Mouse (Mus musculus): Measurements from ENCODE around the gene Cntnap5b.

Gene Cntnap5b

DNA sequence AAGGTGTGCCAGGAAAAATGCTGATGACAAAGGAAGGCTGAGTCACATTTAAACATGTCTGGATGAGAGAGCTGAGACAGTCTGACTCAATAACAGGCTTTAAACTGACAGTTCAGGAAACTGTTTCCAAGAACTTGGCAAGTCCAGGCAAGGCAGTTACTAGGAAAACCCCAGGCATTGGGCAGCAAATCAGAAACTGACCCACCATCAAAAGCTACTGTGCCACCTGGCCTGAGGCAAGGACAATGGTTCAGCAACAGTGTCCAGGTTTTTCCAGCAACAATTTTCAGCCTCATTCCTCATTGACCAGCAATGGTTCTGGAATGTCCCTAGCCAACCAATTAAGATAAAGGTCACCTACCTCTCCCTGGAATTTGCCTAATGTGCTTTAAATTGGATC, 399.0 kb downstream of the Cntnap5b start:
- no peak for DNase-seq (ENCODE audit: low read depth, low spot score)

DNA sequence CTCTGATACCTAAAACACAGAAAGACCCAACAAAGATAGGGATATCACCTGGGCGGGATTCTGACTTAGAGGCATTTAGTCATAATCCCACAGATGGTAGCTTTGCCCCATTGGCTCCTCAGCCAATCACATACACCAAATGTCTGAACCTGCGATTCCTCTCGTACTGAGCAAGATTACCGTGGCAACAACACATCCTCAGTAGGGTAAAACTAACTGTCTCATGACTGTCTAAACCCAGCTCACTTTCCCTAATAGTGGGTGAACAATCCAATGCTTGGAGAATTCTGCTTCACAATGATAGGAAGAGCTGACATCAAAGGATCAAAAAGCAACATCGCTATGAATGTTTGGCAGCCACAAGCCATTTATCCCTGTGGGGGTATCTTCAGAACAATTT, 407.5 kb downstream of the Cntnap5b start:
- DNase-seq (ENCODE audit: low read depth, low spot score), result peak; percentile 98

DNA sequence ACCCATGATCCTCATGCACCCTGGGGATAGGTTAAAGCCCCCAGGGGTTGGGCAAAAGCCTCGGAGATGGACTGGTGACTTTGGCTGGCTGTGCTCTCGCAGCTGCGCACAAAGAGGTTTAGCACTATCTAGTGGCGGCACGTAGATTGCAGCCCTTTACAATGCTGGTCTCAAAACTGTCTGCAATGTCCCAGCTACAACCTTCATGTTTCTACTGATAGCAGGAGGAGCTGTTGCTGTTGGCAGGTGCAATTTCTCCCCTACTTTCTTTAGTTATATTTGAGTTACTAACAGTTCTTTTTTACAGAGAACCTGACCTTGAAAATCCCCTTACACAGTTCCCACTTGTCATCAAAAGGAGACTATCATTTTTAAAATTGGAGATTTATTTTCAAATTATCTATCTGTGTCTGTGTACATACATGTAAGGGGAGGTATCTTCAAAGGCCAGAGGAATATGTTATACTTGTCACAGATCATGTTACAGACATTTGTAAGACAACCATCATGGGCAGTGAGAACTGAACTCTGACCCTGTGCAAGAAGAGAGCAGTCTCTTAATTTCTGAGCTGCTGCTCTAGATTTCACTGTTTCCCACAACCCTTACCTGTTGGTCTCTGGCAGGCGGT, 459.5 kb downstream of the Cntnap5b start:
- DNase-seq (ENCODE audit: low read depth, low spot score), result no peak

DNA sequence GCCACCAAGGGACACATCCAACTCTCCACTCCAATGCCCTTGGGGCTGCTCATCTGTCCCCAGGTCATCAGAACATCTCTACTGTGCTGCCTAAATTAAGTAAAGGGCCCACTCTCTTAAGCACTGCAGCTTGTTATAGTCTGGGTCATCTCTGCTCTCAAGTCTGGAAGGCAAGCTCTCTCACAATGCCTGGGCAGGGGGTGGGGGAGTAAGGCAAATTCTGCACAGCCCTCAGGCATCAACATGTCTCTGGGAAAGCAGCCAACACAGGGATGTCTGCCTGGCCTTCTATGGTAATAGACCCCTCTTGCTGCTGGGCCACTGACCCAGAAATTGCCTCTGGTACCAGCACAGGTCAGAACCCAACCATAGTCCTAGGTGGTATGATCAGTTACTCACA, 479.4 kb downstream of the Cntnap5b start:
- no peak for DNase-seq (ENCODE audit: low read depth, low spot score)

DNA sequence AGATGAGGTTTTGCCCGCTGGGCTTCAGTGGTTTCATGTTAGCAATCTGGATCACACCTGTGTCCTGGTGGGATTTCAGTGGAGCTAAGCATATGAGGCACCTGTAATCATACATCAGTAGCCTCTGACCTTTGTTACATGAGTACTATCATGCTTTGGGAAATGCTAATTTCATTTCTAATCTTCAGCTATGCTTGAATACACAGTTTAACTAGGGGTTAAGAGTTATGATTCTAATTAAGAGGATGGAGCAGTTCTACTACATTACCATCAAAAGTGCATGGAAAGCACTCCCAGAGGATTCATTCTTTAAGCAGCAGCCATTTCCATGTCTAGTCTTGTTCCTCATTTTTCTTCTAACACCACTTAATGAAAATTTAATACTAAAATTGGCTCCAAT, 538.1 kb downstream of the Cntnap5b start:
- DNase-seq (ENCODE audit: low read depth, low spot score), result no peak

DNA sequence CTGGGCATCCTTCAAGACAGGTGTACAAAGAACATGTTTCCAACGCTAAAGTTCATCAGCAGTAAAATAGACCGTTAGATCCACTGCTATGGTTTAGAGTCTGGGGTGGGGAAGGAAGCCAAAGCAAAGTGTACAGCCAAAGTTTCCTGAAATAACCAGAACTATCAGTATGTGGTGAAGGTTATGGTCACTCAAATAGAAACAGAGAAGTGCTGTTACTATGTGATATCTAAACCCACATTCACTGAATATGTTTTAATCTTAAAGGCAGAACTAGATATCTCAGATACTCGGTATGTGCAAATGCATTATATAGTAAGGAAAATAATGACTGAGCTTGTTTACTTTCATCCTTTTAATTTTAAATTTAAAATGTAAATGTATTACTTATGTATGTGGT, 558.5 kb downstream of the Cntnap5b start:
- no peak for DNase-seq (ENCODE audit: low read depth, low spot score)

DNA sequence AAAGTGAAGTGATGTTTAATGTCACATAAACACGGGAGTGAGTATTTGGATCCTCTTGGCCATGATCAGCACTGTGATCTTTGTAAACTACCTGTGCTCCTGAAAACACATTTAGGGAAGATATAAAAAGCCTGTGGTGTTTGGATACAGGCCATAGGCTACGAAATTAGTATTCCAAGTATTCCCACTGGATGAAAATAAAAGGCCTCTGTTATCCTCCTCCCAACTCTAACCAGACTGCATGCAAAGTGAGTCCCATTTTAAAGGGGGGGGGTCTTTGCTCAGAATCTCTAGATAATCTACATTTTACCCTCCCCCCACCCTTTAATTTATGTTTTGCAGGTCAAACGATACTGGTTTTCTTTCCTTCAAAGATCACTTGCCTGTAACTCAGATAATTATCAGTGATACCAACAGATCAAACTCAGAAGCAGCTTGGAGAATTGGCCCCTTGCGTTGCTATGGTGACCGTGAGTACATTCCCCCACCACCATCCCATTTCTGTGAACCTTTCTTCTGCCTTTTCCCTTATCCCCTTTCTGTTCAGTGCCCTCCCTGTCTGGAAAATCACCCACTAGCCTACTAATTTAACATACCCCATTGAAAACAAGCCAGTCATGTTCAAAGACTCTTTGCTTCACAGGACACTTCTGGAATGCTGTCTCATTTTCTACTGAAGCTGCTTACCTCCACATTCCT, 597.0 kb downstream of the Cntnap5b start:
- peak; percentile 1 for DNase-seq (ENCODE audit: low read depth, low spot score)

DNA sequence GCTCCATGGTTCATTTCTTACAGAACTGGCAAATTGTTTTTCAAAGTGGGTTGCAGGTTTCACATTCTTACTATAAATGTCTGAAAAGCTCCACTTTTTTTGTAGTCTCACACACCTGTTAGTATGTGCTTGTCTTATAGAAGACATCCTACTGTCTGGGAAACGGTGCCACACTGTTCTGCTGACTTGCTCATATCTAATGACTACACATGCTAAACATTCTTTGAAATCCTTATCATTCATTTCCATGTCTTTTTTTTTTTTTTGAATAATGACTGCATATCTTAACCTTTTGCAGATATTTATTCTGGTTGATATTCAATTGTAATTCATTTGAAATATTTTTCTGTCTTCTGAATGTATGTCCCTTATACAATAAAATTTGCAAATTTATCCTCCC, 613.7 kb downstream of the Cntnap5b start:
- DNase-seq (ENCODE audit: low read depth, low spot score), result no peak

DNA sequence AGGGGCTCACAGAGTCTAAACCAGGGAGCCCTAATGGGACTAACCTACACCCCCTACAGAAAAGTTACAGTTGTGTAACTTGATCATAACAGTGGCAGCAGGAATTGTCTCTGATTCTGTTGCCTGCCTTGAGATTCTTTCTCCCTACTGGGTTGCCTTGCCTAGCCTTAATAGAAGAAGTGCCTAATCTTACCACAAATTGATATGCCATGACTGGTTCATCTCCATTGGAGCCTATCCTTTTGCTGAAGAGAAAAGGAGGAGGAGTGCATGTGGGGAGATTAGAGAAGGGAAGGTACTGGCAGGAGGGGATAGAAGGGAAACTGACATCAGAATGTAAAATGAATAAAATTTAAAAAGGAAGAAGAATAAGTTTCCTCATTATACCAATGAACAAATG, 621.5 kb downstream of the Cntnap5b start:
- DNase-seq (ENCODE audit: low read depth, low spot score), result no peak

DNA sequence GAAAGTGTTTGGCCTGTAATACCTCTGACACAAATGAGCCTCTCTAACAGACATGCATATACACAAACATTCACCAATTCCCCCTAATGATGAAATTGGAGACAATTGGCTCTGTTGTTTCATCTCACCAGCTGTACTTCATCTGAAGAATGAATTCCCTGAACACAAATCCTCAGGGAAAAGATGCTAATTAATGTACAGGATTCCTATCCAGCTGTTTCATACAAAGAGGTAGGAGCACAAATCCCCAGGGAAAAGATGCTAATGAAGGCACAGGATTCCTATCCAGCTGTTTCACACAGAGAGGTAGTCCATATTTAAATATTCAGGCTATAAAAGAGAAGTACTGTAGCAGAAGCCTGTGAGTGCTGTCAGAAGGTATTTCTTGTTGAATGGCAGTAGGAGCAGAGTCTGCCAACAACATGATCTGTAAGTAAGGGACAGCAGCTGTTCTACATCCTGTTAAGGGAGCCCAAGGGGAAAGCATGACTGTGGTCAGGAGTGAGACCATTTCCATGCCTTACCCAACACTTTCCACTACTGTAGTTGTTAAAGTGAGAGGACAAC, 644.2 kb downstream of the Cntnap5b start:
- DNase-seq (ENCODE audit: low read depth, low spot score), result peak; percentile 30

DNA sequence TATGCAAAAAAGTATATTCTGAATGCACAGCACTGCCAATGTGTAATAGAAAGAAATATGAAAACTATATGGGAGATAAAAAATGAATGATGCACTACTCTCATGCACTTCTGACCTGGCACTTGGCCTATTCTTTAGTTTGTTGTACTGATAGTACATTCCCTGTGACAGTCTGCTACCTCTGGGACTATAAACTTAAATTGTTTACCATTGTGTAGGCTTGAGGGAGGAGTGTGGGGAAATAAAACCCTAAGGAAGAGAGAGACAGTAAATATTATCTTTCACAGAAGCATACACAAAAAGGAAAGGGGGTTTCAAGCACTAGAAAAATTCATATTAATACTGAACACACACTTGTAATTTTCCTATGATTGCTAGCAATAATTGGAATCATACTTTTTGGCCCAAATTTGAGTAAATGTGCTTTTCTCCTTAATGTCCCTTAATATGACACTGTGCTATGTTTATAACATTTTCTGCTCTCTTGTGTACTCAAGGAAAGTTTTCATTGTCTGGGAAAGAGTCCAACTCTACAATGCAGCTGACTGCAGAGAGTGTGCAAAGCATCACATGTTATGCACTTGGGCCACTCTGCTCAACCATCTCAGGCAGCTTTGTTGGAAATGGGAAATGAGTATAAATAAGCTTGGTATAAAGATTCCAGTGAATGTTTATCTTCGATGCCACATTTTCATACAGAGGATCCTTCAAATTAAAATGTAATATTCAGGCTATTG, 657.6 kb downstream of the Cntnap5b start:
- DNase-seq (ENCODE audit: low read depth, low spot score), result no peak

DNA sequence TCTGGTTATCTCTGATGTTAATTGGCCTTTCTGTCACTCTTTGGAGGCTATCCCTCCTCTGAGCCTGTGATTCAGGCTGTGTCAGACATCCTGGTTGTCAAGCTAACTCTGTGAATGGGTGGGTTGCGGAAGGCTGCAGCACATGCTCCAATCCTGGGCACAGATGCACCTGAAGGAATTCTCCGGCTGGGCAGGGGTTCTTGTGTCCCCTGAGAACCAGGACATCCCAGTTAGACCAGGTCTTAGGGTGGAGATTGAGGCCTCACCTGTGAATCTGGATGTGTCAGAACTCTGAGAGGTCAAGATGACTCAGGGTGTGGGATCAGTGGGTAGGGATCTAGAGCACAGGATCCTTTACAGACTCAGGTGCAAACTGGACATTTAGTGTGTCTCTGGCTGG, 691.3 kb downstream of the Cntnap5b start:
- DNase-seq (ENCODE audit: low read depth, low spot score), result no peak

DNA sequence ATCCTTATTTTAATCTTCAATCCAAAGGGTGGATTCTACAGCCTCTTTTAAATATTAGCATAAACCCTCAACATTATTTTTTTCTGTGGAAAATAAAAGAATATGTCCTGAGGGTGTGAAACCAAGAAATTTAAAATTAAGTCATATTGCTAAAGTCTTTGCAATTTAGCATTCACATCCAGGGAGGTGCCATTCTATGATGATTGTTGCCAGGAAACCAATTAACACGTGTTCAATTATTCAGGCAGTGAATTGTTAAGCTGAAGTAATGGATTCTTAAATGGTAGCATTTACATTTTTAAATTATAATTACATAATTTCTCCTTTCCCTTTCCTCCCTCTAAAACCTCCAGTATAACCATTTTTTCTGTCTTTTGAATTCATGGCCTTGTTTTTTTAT, 692.7 kb downstream of the Cntnap5b start:
- DNase-seq (ENCODE audit: low read depth, low spot score), result no peak

DNA sequence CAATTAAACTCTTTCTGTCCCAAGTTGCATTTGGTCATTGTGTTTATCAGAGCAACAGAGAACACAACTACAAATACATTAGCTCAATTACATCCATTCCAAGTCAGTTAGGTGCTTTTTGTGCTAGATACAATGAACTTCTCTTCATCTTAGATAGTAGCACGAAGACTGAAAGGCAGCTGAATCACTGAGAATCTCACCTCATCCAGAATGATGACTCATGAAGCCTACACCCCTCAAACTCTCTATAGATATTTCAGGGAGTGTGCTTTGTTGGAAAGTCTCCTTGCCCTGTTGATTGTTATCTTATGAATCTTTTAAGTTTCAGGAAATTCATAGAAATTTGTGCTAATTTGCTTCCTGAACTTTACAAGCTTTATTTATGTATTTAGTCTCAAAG, 695.0 kb downstream of the Cntnap5b start:
- no peak for DNase-seq (ENCODE audit: low read depth, low spot score)

DNA sequence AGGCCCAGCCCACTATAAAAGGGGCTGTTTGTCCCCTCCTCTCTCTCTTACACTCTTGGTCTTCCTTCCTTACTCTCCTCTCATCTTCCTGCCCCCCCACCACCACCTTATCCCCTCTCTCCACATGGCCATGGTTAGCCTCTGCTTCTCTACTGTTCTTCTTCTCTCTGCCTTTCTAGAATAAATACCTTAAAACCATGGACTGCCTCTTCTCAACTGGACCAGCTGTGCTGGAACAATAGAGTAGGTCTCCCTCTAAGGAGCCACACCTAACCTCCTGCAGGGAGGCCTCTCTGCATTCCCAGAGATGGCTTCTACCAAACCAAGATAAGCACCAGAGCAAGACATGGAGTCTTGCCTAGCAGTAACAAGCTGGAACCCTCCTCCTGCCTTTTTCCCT, 737.3 kb downstream of the Cntnap5b start:
- peak; percentile 71 for DNase-seq (ENCODE audit: low read depth, low spot score)
